Mouse (Mus musculus) left cerebral cortex, postnatal 25 days (tissue): ENCODE data around the gene Pfkm. TPM values are rescaled to one million over a fixed set of nuclear protein-coding genes. Genes with fewer than 3 reads are reported as not detected.
A peak's percentile ranks its signal among the peaks of the same experiment; 100 is the strongest.

Experiments used
- DNase-seq, 2 experiments: peaks; one replicate each; pipeline ENCODE4 v3.0.0; 2022; ENCODE audit warnings: low spot score in 2 of 2, mixed read lengths in 1 of 2
- intact Hi-C: fragments of 180-260 bp; cut with DNase I; formaldehyde crosslinking; loops from one replicate; pipeline ENCODE4 v1.15.1; 2025
- total RNA-seq, 2 experiments: library from RNA; stranded (reverse); gene quantifications; 2 replicates each; pipeline ENCODE4 v1.2.3; 2021

Pfkm gene
- total RNA-seq, 2 experiments from 2014 or later: 398 to 408 TPM

DNA sequence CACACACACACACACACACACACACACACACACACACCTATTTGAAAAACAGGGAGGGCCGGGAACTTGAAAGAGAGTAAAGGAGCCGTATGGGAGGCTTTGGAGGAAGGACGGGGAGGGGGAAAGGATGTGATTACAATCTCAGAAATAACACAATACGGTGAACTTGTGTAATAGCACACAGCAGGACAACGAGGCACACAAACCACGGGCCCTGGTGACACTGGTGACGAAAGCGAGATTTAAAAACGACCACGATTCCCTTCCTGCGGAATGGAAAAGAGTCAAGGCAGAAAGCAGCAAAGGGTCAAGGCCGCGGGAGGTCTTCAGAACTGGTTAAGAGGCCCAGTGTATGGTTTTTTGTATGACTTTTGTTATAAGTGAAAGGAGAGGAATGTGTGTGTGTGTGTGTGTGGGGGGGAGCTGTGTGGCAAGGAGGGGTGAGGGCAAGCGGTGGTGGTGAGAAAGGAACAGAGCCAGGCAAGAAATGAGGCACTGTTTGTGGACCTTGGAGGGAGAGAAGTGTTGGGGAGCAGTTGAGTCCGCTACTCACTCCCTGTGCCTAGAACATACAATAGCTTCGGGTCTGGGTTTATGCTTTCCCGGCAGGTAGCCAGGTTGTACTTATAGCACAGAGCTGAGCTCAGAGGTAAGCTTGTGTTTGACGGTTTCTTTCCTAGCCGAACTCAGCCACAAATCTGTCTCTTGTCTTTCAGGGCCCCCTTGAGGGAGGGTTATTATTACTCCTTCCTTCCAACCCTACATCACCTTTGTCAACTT lies 68.8 kb downstream of the Pfkm start:
- DNase-seq: no peak
- intact Hi-C loops: no loop called here

DNA sequence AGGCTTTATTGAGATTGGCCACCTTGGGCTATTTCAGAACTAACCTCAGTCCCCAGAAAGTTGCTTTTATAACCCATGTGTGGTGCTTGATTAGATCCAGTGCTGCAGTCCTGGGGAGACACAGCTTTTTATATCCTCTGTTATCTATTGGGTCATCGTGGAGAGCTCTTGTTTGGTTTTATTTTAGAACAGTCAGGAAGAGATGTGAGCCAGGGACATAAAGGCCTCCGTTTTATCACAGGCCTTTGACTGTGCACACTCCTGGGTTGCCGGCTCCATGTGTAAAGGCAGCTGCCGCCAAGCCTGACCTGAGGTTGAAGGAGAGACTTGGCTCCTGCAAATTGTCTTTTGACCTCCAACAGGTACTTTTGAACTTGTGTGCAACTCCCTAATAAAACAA lies 70.2 kb downstream of the Pfkm start:
- intact Hi-C loops: no loop called here

DNA sequence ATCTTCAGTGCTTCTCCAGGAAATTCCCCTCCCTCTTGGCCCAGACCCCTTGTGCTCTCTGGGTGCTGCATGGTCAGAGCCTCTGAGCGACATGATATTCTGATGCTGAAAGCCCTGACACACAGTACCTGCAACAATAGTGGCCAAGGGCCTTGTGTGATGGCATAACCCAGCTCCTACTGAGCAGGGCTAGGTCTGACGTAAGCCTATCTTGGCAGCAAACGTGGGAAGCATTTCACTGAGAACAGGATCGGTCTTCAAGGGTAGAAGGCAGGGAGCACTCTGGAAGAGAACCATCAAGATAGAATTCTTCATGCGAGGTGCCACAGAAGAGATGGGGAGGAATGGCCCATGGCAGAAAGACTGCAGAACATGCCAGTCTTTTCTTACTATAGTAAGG lies 73.1 kb downstream of the Pfkm start, which contains the start of gene Asb8:
Asb8 (minus strand) TSS at position 101 of the 400 bp plus-strand sequence.
- no peak for DNase-seq
- intact Hi-C loops: loop anchor here (5.0 kb wide), 1 partner anchor 73 kb away; the partner anchor contains the start of genes Pfkm and Senp1

More for the DNA sequence above, 70.2 kb downstream of the Pfkm start:
- no peak for DNase-seq

DNA sequence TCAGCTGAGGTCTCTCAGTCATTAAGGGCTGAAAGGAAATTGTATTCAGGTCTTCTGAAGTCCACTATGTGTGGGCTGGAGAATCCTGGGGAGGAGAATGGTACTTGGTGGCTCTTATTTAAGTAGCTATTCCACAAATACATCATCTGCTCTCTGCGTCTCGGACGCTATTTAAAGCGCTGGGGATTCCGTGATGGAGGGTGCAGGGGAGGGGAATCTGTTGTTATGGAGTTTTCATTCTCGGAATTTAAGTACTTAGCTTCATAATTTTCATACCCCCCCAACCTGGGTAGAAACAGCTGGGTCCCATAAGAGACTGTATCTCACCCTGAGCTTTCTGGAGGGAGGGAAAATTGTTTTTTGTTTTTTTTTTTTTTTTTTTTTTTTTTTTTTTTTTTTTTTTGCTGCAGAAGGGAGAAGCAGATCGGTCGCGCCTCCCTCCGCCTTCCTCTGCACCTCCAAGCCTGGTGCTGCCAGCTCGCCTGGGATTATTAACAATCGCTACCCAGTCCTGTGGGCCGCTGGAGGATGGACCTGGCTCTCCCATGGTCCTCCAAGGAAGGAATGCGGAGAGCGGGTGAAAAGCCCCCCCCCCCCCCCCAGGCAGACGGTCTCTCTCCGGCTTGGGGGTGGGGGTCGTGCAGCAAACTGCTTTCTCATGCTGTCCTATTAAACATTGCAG lies 74.7 kb downstream of the Pfkm start, which contains the start of gene Ccdc184:
Ccdc184 (plus strand) TSS at position 196 of the 682 bp plus-strand sequence.
- intact Hi-C loops: loop anchor here (5.0 kb wide), 1 partner anchor 75 kb away; the partner anchor contains the start of genes Pfkm and Senp1
- DNase-seq: peak; percentile 27 to 57

DNA sequence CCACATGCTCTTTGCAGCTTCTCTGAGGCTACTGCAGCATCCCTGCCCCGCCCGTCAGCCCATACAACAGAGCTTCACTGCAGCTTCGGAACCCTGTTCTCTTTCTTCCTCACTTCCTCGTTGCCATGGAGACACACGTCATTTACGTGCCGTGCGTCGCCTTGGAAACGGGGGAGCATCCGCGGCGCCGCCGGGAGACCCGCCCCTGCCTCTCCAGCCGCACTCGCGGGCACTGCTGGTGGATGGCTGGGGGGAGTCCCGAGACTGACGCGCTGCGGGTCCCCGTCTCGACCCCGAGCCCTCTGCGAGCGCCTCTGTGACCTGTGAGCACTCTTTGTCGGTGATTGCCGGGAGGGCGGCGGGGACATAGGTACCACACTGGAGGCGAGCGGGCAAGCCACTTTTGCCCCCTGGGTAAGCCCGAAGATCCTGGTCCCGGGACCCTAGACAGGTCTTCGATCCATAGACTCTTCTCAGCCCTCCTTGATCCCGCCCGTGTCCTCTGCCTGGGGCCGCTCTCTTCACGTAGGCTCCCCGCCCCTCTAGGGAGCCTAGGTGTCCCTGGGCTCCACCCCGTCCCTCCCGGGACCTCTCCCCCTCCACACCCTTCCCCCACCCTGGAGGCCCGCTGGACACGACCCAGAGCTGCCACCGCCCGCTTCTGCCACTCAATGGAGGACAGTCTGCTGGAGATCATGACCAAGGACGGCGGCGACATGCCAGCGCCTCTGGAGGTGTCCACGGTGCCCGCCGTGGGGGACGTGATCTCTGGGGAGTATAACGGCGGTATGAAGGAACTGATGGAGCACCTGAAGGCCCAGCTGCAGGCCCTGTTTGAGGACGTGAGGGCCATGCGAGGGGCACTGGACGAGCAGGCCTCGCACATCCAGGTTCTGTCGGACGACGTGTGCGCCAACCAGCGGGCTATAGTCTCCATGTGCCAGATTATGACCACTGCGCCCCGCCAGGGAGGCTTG lies 75.5 kb downstream of the Pfkm start:
- peak; percentile 93 to 96 for DNase-seq
- intact Hi-C loops: loop anchor here (5.0 kb wide), 1 partner anchor 76 kb away; the partner anchor contains the start of genes Pfkm and Senp1

DNA sequence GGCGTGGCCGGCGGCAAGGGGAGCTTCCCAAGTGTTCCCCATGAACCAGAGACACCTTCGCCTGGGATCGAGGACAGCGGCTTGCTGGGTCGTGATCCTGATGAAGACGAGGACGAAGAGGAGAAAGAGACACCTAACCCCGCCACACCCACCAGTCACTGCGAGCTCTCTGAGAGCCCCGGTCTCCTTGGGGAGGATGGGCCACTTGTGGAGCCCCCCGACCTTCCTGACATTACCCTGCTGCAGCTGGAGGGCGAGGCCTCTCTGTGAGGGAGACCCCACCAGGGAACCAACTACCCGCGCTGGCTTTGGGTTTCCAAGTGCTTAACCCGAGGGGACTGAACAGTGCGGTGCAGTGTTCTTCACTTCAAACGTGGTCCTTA lies 76.2 kb downstream of the Pfkm start:
- intact Hi-C loops: loop anchor here (5.0 kb wide), 1 partner anchor 76 kb away; the partner anchor contains the start of genes Pfkm and Senp1
- DNase-seq: no peak

DNA sequence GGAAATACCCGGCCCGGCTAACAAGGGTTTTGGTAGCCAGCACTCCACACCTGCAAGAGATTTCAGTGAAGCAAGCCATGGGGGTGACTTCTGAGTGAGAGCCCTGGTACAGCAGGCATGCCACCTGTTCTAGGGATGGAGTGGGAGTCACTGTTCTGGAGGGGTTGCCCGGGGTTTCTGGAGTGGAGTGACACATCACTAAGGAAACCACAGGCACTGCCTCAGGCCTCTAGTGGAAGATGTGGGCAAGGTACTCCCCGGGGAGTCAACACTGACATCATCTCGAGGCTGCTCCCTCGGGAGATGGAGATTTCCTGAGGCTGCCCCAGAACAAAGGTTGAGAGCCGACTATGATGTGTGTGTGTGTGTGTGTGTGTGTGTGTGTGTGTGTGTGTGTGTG lies 78.0 kb downstream of the Pfkm start:
- peak; percentile 47 to 82 for DNase-seq
- intact Hi-C loops: no loop called here

DNA sequence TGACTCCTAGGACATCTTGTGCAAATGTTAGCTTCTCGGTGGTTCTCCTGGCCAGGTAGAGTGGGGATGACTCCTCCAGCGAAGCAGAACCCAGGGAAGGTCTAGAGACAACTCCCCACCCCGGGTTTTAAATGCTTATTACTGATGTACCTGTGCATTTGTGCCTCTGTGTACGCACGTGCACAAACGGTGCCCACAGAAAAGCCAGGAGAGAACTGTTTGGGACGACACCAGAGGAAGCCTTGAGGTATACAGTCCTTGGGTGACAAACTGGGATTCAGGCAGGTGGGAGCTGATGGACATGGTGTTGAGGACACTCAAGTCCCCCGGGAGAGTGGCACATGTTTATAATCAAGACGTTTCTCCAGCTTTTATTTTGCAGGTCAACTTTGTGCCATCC lies 78.5 kb downstream of the Pfkm start:
- DNase-seq: no peak
- intact Hi-C loops: no loop called here

DNA sequence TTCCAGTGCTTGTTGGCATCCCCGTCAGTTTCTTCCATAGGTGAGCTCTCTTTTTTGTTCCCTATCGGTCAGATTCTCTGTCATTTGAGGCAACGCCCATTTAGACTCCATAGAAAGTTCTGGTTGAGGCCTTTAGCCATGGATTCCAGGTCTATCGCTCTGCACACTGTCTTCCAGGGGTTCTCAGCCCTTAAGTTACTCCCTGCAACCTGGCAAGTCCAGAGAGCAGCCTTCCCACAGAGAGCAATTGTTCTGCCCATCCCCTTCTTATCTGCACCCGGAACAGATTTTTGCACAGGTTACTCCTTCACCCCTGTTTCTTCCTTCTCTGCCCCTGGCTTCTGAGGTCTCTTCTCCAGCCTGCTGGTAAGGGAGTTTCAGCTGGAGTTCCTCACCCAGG lies 79.7 kb downstream of the Pfkm start:
- DNase-seq: no peak

DNA sequence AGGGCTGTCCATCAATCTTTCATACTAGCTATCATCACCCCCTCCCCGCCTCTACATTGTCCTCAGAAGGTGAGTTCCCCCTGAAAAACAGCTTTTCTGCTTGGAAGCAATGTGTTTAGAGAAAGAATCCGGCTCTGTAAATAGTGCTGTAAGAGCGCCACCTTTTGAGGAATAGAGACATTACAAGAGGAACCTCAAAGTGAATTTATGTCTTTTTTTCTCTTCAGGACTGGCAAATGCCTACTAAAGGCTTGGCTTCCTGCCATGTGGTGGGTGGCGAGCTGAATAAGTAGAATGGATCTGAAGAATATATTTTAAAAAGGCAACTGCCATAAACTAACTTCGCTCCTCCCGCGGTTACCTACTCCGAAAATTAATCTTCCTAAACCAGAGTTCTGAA lies 81.4 kb downstream of the Pfkm start:
- intact Hi-C loops: no loop called here
- peak; percentile 87 to 94 for DNase-seq

More for the DNA sequence above, 79.7 kb downstream of the Pfkm start:
- intact Hi-C loops: no loop called here

DNA sequence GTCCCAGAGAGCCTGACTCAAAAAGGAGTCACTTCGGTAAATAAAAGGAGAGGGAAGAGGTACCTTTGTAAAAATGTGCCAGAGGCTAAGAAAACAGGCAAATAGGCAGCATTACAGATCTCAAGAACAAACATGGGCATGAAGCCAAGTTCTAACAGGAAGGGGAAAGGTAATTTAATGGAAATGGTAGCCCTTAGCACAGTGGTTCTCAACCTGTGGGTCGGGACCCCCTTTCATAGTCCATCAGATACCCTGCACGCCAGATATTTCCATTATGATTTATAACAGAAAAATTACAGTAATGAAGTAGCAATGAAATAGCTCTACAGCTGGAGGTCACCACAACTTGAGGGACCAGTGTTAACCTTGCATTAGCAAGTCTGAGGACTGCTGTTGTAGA lies 84.9 kb downstream of the Pfkm start:
- intact Hi-C loops: no loop called here
- DNase-seq: no peak

DNA sequence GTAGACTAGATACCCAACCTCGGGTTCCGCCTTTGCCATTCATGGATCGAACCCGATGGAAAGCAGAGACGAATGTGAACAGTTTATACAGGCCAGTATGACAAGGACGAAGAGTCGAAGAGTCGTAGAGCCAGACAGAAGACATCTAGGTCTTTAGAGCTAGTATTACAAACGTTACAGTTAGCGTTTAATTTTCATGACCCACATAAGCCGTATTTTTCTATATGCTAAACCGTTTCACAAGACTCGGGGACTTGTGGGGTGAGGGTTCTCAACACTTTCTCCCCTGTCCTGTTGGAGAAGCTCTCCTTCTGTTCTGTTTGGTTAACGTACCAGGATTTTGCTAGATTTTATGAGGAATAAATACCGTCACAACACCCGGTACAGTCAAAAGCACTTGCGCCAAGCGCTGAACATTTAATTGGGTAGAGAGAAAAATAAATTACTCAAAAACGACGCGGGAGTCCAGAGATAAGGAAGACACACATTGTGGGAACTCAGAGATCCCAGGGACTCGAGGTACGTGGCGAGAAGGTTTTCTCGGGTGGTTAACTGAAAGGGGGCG lies 88.3 kb downstream of the Pfkm start:
- intact Hi-C loops: loop anchor here (2.0 to 5.0 kb wide), 2 partner anchors 117 to 210 kb away; partner anchors contain the start of gene Zfp641
- no peak for DNase-seq

DNA sequence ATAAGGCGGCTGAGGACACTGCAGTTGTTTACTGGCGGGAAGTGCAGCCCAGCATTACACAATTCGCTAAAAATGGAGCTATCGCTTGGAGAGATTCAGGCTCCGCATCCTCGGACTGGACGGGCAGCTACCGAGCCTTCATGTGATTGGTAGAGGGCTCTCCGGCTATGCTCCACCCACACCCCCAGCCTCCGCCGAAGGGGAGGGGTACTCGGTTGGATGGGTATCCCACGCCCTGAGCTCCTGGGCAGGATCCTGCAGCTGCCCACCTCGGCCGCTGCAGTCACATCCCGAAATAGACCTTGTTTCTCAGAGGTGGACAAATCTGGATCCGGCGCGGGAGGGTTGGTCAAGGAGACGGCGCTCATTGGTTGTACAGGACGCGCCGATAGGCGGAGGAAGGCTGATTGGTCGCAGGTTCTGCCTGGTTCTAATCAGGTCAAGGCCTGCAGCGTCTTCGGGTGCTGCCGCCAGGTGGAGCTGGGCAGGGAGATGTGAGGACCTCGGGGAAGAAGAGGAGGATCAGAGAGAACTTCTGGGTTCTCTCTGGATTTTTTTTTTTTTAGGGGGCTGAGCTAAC lies 88.8 kb downstream of the Pfkm start:
- DNase-seq: peak; percentile 91 to 98

More for the DNA sequence above, 88.8 kb downstream of the Pfkm start:
- intact Hi-C loops: loop anchor here (2.0 to 5.0 kb wide), 2 partner anchors 116 to 210 kb away; partner anchors contain the start of gene Zfp641

Other genes starting within 250 kb of the Pfkm start
- 10 to 100 TPM; 27.5 to 29.5 TPM for gene Hdac7, start 248.1 kb upstream of the Pfkm start, total RNA-seq
- gene Vdr, start 182.0 kb upstream of the Pfkm start, total RNA-seq: under 1 TPM; 0.16 to 0.82 TPM
- gene Tmem106c, start 128.4 kb upstream of the Pfkm start, total RNA-seq: 10 to 100 TPM; 22.9 to 24.2 TPM
- under 1 TPM; 0.18 to 0.48 TPM for gene Col2a1, start 87.9 kb upstream of the Pfkm start, total RNA-seq
- gene Senp1, start 1.2 kb downstream of the Pfkm start, total RNA-seq: 10 to 100 TPM in 1 of 2 experiments, 1 to 10 TPM in 1; 9.6 to 12.5 TPM
- 10 to 100 TPM; 46.5 to 48.0 TPM for gene Asb8, start 73.0 kb downstream of the Pfkm start, total RNA-seq
- gene Ccdc184, start 74.6 kb downstream of the Pfkm start, total RNA-seq: 10 to 100 TPM; 18.8 to 21.1 TPM
- gene Olfr288, start 103.0 kb downstream of the Pfkm start, total RNA-seq: not detected
- gene Gm44579, start 128.4 kb downstream of the Pfkm start, total RNA-seq: not detected
- gene Olfr287, start 128.5 kb downstream of the Pfkm start, total RNA-seq: 1 to 10 TPM; 4.0 to 4.2 TPM
- not detected for gene Olfr286, start 141.9 kb downstream of the Pfkm start, total RNA-seq
- gene H1fnt, start 164.7 kb downstream of the Pfkm start, total RNA-seq: not detected
- 1 to 10 TPM; 5.6 to 5.7 TPM for gene Zfp641, start 203.6 kb downstream of the Pfkm start, total RNA-seq
- not detected for gene Olfr285, start 224.8 kb downstream of the Pfkm start, total RNA-seq
- gene Olfr284, start 248.4 kb downstream of the Pfkm start, total RNA-seq: not detected